11 mouse cellular contexts compared by ENCODE assay signal in genomic region chr4:140580866-140581265, GRCm38 (mm10).
DNase-seq lines count a peak whose midpoint lies in the region; ATAC-seq and TF ChIP-seq lines count a peak whose summit lies in the region.
"Had no signal": no experiment of that assay in that cellular context is flagged by ENCODE, and none has a peak within 500 bp of the region (broad histone marks: within the 10 kb centered on the region; RNA-seq: fewer than 3 reads in every experiment).

No protein-coding gene starts in this region.

- H3K27me3 ChIP-seq in lung, embryonic 16.5 days (ENCODE audit: control insufficient read depth, insufficient read depth, low read depth, low read length): no peaks in the 10 kb centered on the region
- no peaks in the 10 kb centered on the region for H3K27me3 ChIP-seq in stomach, embryonic 16.5 days (ENCODE audit: control insufficient read depth, insufficient read depth, low read length)
- H3K27me3 ChIP-seq: liver, embryonic 15.5 days had no signal

- no peak for TF ChIP-seq CTCF in lung, adult 2 months (IDR thresholded peaks at IDR 0.05; ENCODE audit: insufficient read depth, low read length)

- H3K9me3 ChIP-seq in lung, embryonic 16.5 days (ENCODE audit: control insufficient read depth, low read length): no peaks in the 10 kb centered on the region
- H3K9me3 ChIP-seq in stomach, embryonic 16.5 days (replicated peaks; ENCODE audit: control insufficient read depth, low read length): no peaks in the 10 kb centered on the region
- H3K9me3 ChIP-seq: liver, embryonic 15.5 days had no signal

- H3K36me3 ChIP-seq in lung, embryonic 16.5 days (ENCODE audit: control insufficient read depth, insufficient read depth, low read length): peaks cover 11% of the 10 kb centered on the region
- 0 out of 2 replicates have a peak, but pooled peaks cover 5% of the 10 kb centered on the region for H3K36me3 ChIP-seq in stomach, embryonic 16.5 days (ENCODE audit: control insufficient read depth, insufficient read depth, low read length)
- H3K36me3 ChIP-seq: liver, embryonic 15.5 days had no signal

- no peak overlapping the region for H3K4me3 ChIP-seq in lung, embryonic 16.5 days (ENCODE audit: low read length)
- no peak overlapping the region for H3K4me3 ChIP-seq in lung, adult 2 months (replicated peaks; ENCODE audit: extremely low read depth, low read depth, low read length)
- H3K4me3 ChIP-seq in stomach, embryonic 16.5 days (replicated peaks; ENCODE audit: low read length): 0 out of 2 replicates have a peak overlapping the region, but pooled peaks have one; percentile 5
- H3K4me3 ChIP-seq: liver, embryonic 15.5 days had no signal

- no peak overlapping the region for H3K9ac ChIP-seq in lung, embryonic 16.5 days (ENCODE audit: low read length)
- no peak overlapping the region for H3K9ac ChIP-seq in stomach, embryonic 16.5 days (ENCODE audit: low read length)
- H3K9ac ChIP-seq: liver, embryonic 15.5 days had no signal

- ATAC-seq in lung, embryonic 16.5 days (ENCODE audit: low read depth): peak; percentile 23; the same call in 1 of the 2 replicates
- ATAC-seq in stomach, embryonic 16.5 days (ENCODE audit: insufficient read depth, low FRiP score): no peak

- peak; percentile 37 for DNase-seq in gastrocnemius, postnatal 14 days
- no peak for DNase-seq in gastrocnemius, postnatal 36 days
- no peak for DNase-seq in lung, adult 2 months
- peak; percentile 38 to 46 for DNase-seq in heart, adult 9 months (ENCODE audit: low spot score in 2 of 2)
- no peak for DNase-seq in natural killer cell, adult 2 months (ENCODE audit: low spot score in 2 of 2)
- DNase-seq: adrenal gland, postnatal 25 days; spleen, adult 18-20 months; thymus, adult 18-20 months had no signal

- H3K4me1 ChIP-seq in lung, embryonic 16.5 days (replicated peaks; ENCODE audit: control insufficient read depth, insufficient read depth, low read length): peaks cover 6% of the 10 kb centered on the region
- H3K4me1 ChIP-seq in lung, adult 2 months (ENCODE audit: control insufficient read depth, insufficient read depth, low read length): no peaks in the 10 kb centered on the region; the same call in 1 of the 2 replicates
- H3K4me1 ChIP-seq in stomach, embryonic 16.5 days (ENCODE audit: control insufficient read depth, insufficient read depth, low read length): no peaks in the 10 kb centered on the region

- WGBS in lung, embryonic 16.5 days: 91% methylated on average over 4 of the region's 4 CpGs
- 75% methylated on average over 4 of the region's 4 CpGs for WGBS in lung, adult 2 months
- 89% methylated on average over 4 of the region's 4 CpGs for WGBS in stomach, embryonic 16.5 days

- H3K4me2 ChIP-seq in lung, embryonic 16.5 days (ENCODE audit: low read depth, low read length): 0 out of 2 replicates have a peak overlapping the region, but pooled peaks have one; percentile 4
- H3K4me2 ChIP-seq in stomach, embryonic 16.5 days (ENCODE audit: low read depth, low read length): no peak overlapping the region
- H3K4me2 ChIP-seq: liver, embryonic 15.5 days had no signal

- peak overlapping the region; percentile 56; the same call in 1 of the 2 replicates for H3K27ac ChIP-seq in lung, embryonic 16.5 days (ENCODE audit: low read length)
- H3K27ac ChIP-seq in stomach, embryonic 16.5 days (ENCODE audit: low read length): no peak overlapping the region
- H3K27ac ChIP-seq: liver, embryonic 15.5 days had no signal

- intact Hi-C loops in gastrocnemius, postnatal 14 days (cut with DNase I; ENCODE audit: low total_unique reads): no loop called here
- intact Hi-C loops in gastrocnemius, postnatal 36 days (cut with DNase I): no loop called here

- no peak for TF ChIP-seq POLR2A in lung, adult 2 months (IDR thresholded peaks at IDR 0.05; ENCODE audit: borderline replicate concordance, extremely low read depth, low read depth, low read length)

Comparison
In these comparisons a context has a peak if more than half of its experiments do, and no peak if none do; other contexts are left out.
1. DNase-seq: peak in gastrocnemius, postnatal 14 days (single experiment) and heart, adult 9 months (2 of 2); none in gastrocnemius, postnatal 36 days (0 of 2), lung, adult 2 months (single experiment) and natural killer cell, adult 2 months (0 of 2).